Mouse (Mus musculus) ES-E14 (cell line): Measurements from ENCODE around the gene Bri3bp. TPM values are rescaled to one million over a fixed set of nuclear protein-coding genes. Genes with fewer than 3 reads are reported as not detected.

Experiments used
- DNase-seq: peaks from one replicate; pipeline ENCODE4 v3.0.0-alpha.2; 2013; ENCODE audit warnings: low read depth, low spot score
- H3K27ac ChIP-seq: 2 replicates; pipeline ENCODE4 v1.5.1; 2012; ENCODE audit warnings: low read depth, mild to moderate bottlenecking, low read length, moderate library complexity, mixed read lengths; ENCODE audit not compliant: poor library complexity, insufficient read depth, severe bottlenecking
- H3K36me3 ChIP-seq: 2 replicates; pipeline ENCODE4 v1.6.1; 2012; ENCODE audit warnings: mild to moderate bottlenecking, low read length, moderate library complexity, mixed read lengths; ENCODE audit not compliant: control insufficient read depth, poor library complexity, insufficient read depth, severe bottlenecking
- H3K4me1 ChIP-seq, 2 experiments: fragments of 150-350 bp in 1 of 2; sonication (generic) in 1 of 2; 2 replicates each; pipeline ENCODE4 v1.6.1; 2012; ENCODE audit warnings: low read length in 2 of 2, mild to moderate bottlenecking in 1 of 2, mixed read lengths in 1 of 2; ENCODE audit not compliant: control insufficient read depth in 2 of 2, insufficient read depth in 2 of 2, poor library complexity in 1 of 2
- H3K4me3 ChIP-seq, 2 experiments: fragments of 150-350 bp in 1 of 2; sonication (generic) in 1 of 2; 2 replicates each; pipeline ENCODE4 v1.5.1; 2012; ENCODE audit warnings: low read length in 2 of 2, low read depth in 1 of 2, mild to moderate bottlenecking in 1 of 2, mixed read lengths in 1 of 2; ENCODE audit not compliant: insufficient read depth in 1 of 2, poor library complexity in 1 of 2, severe bottlenecking in 1 of 2
- H3K9ac ChIP-seq: 2 replicates; pipeline ENCODE4 v1.6.1; 2012; ENCODE audit warnings: low read depth, mild to moderate bottlenecking, low read length, mixed read lengths; ENCODE audit not compliant: poor library complexity, insufficient read depth, severe bottlenecking
- H3K9me3 ChIP-seq: fragments of 150-350 bp; sonication (generic); 2 replicates; pipeline ENCODE4 v1.6.1; 2012; ENCODE audit warnings: low read depth, mild to moderate bottlenecking, low read length; ENCODE audit not compliant: control insufficient read depth, insufficient read depth
- CHD2 ChIP-seq: IDR thresholded peaks from 2 replicates; pipeline ENCODE4 v1.6.1; 2014; ENCODE audit warnings: mild to moderate bottlenecking, low read depth, low read length, inconsistent platforms
- HCFC1 ChIP-seq: IDR thresholded peaks from 2 replicates; pipeline ENCODE4 v1.6.1; 2012; ENCODE audit warnings: low read length, inconsistent platforms, borderline replicate concordance; ENCODE audit not compliant: insufficient read depth
- MAFK ChIP-seq: IDR thresholded peaks from 2 replicates; pipeline ENCODE4 v1.6.1; 2014; ENCODE audit warnings: mild to moderate bottlenecking, low read depth, low read length, inconsistent platforms; ENCODE audit not compliant: insufficient read depth
- ZC3H11A ChIP-seq: IDR thresholded peaks from 2 replicates; pipeline ENCODE4 v1.6.1; 2012; ENCODE audit warnings: low read depth, mild to moderate bottlenecking, inconsistent platforms, low read length, borderline replicate concordance
- ZNF384 ChIP-seq: IDR thresholded peaks from 2 replicates; pipeline ENCODE4 v1.6.1; 2012; ENCODE audit warnings: low read depth, low read length, inconsistent platforms
- in situ Hi-C, 2 experiments: fragments of 600-800 bp; cut with MboI; formaldehyde crosslinking; loops; one replicate each; pipeline ENCODE4 v1.15.1; 2025; ENCODE audit warnings: low sequenced_read_pairs in 2 of 2, inconsistent platforms in 1 of 2; ENCODE audit not compliant: unreplicated experiment in 2 of 2
- total RNA-seq: library from RNA; depleted of rRNA; stranded (reverse); fragments of 300-350 nt; gene quantifications from 2 replicates; pipeline ENCODE4 v1.2.3, GENCODE M21; 2012

The Bri3bp gene
- total RNA-seq, 1 experiment, result 52.7 TPM

- no peaks in the 10 kb centered on the region for H3K36me3 ChIP-seq
- TF ChIP-seq ZNF384, result no peak
- no peak for TF ChIP-seq CHD2
- TF ChIP-seq MAFK, result no peak
- no peak for TF ChIP-seq HCFC1
- no peak for TF ChIP-seq ZC3H11A
- H3K9ac ChIP-seq, result no peak overlapping the region
- no peaks in the 10 kb centered on the region for H3K9me3 ChIP-seq
- H3K4me1 ChIP-seq, result peaks cover 6 to 7% of the 10 kb centered on the region in 2 experiments; a peak in 3 of 4 replicates
- H3K27ac ChIP-seq, result no peak overlapping the region
- in situ Hi-C loops, result no loop called here
- DNase-seq, result no peak
- H3K4me3 ChIP-seq, result no peak overlapping the region
Measured at GRCm38 (mm10) chr5:125466483-125466882, 25.1 kb downstream of the Bri3bp start.

- in situ Hi-C loops, result no loop called here
- DNase-seq, result no peak
- H3K4me1 ChIP-seq, result peaks cover 6 to 7% of the 10 kb centered on the region in 2 experiments; a peak in 3 of 4 replicates
Measured at GRCm38 (mm10) chr5:125467261-125467660, 25.9 kb downstream of the Bri3bp start.

GRCm38 (mm10) chr5:125470713-125471112, 29.3 kb downstream of the Bri3bp start:
- Histone ChIP-seq H3K4me3 (no peak overlapping the region), H3K27ac (no peak overlapping the region), H3K9ac (no peak overlapping the region), H3K4me1 (peaks cover 2 to 6% of the 10 kb centered on the region in 2 experiments; a peak in 3 of 4 replicates), H3K36me3 (no peaks in the 10 kb centered on the region), H3K9me3 (no peaks in the 10 kb centered on the region)
- in situ Hi-C loops, result no loop called here
- DNase-seq, result no peak
- TF ChIP-seq ZNF384 (no peak), HCFC1 (no peak), CHD2 (no peak)

More at GRCm38 (mm10) chr5:125467261-125467660, 25.9 kb downstream of the Bri3bp start:
- no peaks in the 10 kb centered on the region for H3K36me3 ChIP-seq
- no peaks in the 10 kb centered on the region for H3K9me3 ChIP-seq
- H3K4me3 ChIP-seq, result no peak overlapping the region
- H3K27ac ChIP-seq, result no peak overlapping the region
- H3K9ac ChIP-seq, result no peak overlapping the region
- TF ChIP-seq CHD2 (no peak), HCFC1 (no peak), ZC3H11A (no peak), MAFK (no peak), ZNF384 (no peak)

- DNase-seq, result no peak
- peaks cover 7 to 10% of the 10 kb centered on the region in 2 experiments for H3K4me1 ChIP-seq
- H3K4me3 ChIP-seq, result no peak overlapping the region
- no peak for TF ChIP-seq HCFC1
- no peak for TF ChIP-seq CHD2
- TF ChIP-seq MAFK, result no peak
- TF ChIP-seq ZC3H11A, result no peak
- in situ Hi-C loops, result no loop called here
- H3K36me3 ChIP-seq, result no peaks in the 10 kb centered on the region
- H3K27ac ChIP-seq, result no peak overlapping the region
- no peak overlapping the region for H3K9ac ChIP-seq
- H3K9me3 ChIP-seq, result no peaks in the 10 kb centered on the region
Measured at GRCm38 (mm10) chr5:125472796-125473475, 31.6 kb downstream of the Bri3bp start.
